Mouse (Mus musculus) erythroblast, adult 5-6 weeks (primary cell): ENCODE data around the gene Zfp423. TPM values are rescaled to one million over a fixed set of nuclear protein-coding genes. Genes with fewer than 3 reads are reported as not detected.
"Not testable (repeated sequence)": the region's sequence is repeated elsewhere in the genome, so short reads cannot be mapped to it uniquely, and the experiment has no call there.

Experiments
- ATAC-seq: replicated peaks from 2 replicates; pipeline ENCODE4 v1.8.0; 2016; ENCODE audit warnings: moderate number of reproducible peaks, mild to moderate bottlenecking, moderate TSS enrichment, inconsistent platforms; ENCODE audit not compliant: poor library complexity, low FRiP score, severe bottlenecking
- total RNA-seq, 2 experiments: library from RNA; stranded (forward) in 1 of 2; stranded (reverse) in 1 of 2; fragments of 150-400 nt in 1 of 2; fragments of 200-764, 138-1000 nt in 1 of 2; gene quantifications; 2 replicates each; pipeline versions ENCODE4 v1.2.3 to v1.2.4; 2015 to 2017; ENCODE audit warnings: low replicate concordance in 2 of 2

Gene Zfp423
- total RNA-seq, 2 experiments from 2014 or later, result not detected

DNA sequence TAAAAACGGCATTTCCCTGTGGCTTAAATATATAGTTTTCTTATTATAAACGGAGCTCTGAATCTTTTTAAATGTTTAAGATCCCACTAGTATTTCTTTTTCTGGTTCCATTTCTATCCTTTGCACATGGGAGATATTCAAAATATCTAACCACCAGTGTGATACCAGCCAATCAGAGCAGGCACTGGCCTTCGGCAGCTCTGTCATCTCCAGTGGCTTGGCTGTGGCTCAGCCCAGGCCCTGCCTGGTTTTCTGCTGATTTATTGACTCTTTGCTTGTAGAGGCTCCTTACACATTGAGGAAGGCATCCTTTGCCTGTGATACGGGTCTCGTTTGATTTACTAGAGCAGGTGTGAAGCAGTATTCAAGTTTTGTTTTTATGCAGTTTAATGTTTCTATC, 108.0 kb downstream of the Zfp423 start:
- no peak for ATAC-seq

- ATAC-seq, result no peak
Measured at GRCm38 (mm10) chr8:87848836-87849235, 110.6 kb downstream of the Zfp423 start.

DNA sequence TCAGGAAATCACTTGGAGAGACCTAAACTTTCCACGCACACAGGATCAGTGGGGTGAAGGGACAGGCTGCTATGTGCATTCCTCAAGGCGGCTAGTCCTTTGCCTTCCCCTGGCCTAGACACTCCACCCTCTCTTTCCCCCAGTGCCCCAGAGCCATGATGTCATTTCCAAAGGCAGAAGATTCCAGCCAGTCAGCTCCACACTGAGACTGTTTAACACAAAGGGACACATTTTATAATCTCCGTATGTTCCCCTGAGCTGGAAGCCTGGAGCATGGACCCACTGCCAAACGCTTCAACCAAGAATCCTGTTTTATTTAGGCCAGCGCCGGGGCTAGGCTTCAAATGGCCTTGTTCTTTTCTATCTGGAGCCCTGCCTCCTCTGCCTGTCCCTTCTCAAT, 111.6 kb downstream of the Zfp423 start:
- no peak for ATAC-seq

GRCm38 (mm10) chr8:87842096-87842495, 117.3 kb downstream of the Zfp423 start:
- ATAC-seq, result not testable (repeated sequence)

- ATAC-seq, result no peak
Measured at GRCm38 (mm10) chr8:87837266-87837665, 122.1 kb downstream of the Zfp423 start.

GRCm38 (mm10) chr8:87836866-87837265, 122.5 kb downstream of the Zfp423 start:
- ATAC-seq, result no peak

GRCm38 (mm10) chr8:87835924-87836323, 123.5 kb downstream of the Zfp423 start:
- ATAC-seq, result no peak

- no peak for ATAC-seq
Measured at GRCm38 (mm10) chr8:87835411-87835821, 124.0 kb downstream of the Zfp423 start.

DNA sequence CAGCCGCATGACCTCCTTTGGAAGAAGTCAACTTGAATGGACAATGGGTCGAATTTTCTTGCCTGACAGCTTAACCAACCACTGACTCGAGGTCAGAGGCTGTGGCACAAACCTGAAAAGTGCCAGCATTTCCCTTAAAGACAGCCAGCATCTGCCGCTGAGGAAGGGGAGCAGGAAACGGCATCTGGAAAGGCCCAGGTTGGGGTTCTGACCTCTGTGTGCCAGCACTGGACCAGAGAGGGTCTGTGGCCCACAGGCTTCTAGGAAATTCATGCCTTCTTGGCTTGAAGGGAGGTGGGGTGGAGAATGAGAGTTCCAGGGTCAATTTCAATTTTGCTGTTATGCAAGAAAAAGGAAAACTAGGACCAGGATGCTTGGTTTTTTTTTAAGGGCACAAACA, 124.7 kb downstream of the Zfp423 start:
- no peak for ATAC-seq

GRCm38 (mm10) chr8:87833841-87834620, 125.4 kb downstream of the Zfp423 start:
- no peak for ATAC-seq

DNA sequence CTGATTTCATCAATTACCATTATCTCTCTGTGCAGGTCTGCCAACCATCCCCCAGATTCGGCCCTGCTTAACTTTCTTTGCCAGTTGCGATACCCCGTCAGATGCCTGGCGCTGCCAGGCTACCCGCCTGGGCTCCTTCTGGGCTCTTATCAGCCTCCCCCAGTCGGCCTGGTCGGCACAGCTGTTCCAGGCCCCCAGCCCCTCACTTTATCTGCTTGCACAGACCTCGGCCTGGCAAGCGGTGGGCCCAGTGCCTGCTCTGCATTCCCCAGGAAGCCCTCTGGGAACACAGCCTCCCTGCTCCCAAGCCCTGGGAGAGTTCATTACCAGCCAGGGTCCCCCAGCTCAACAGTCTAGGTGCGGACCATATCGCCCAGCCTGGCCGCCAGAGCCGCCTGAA, 126.1 kb downstream of the Zfp423 start:
- ATAC-seq, result no peak

DNA sequence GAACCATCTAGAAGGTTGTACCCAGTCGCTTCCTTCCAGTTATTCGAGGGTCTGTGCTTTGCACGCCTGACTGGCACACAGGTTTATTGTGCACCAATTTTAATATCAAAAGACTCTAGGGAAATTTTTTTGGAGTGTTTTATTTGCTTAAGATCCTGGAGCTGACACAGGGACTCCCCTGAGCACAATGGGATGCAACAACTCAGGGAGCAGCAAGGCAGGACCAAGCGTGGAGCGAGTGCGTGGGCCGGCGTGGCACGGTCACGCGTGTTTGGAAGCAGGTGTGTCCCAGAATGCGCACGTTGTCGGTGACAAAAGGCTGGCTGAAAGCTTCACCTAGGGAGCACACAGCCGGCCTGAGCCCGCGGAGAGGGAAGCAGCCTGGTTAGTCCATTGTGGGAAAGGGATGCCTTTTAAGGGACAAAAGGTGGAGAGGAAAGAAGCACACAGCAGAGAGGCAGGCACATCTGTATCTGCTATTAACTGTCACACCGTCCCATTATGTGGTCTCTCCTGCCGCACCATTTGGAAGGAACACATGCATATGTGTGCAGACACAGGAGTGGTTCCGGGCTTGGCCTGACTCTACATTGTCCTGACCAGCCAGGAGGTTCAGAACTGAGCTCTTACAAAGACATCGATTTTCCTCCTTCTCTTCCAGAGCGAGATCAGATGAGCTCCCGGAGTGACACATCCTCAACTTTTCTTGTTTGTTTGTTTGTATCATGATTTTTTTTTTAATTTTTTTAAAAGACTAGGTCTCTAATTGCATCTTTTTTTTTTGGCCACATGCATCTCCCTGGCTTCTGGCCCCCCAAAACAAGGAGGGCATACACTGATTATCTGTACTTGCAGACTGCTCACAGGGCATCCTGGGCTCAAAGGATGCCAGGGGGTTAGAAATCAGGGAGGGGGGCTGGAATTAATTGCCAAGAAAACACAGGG, 126.7 kb downstream of the Zfp423 start:
- ATAC-seq, result no peak

DNA sequence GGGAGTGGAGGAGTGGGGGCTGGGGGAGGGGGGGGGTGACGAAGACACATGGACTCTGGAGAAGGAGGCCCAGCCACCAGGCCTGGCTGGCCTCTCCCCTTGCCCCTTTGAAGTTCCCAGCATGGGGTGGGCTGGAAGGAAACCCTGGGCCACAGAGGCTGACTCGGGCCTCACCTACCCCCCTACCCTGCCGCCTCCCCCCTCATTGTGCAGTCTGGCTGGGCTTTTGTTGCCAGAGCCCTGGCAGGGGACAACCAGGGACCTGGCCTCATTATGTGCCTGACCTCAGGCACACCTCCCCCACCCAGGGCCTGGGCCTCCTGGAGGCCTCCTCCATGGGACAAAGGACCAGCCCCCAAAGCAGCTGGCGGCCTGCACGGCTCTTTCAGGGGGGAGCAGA, 127.8 kb downstream of the Zfp423 start:
- ATAC-seq, result no peak

GRCm38 (mm10) chr8:87831116-87831515, 128.3 kb downstream of the Zfp423 start:
- no peak for ATAC-seq

DNA sequence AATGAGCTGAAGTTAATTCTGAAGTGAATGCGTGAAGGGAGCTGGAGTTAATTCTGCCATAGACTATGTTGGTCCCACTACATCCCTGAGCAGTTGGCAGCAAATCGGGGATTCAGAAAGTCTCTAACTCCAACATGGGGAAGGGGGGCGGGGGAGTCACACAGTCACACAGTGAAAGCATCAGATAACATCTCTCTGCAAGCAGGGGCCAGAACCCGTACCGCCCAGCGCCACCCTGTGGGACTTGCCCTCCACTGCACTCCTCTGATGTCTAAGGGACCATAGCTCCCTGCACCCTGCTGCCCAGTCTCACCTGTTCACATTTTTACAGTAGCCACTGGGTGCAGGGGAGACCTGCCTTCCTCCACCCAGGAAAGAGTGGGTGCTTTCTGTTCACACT, 129.2 kb downstream of the Zfp423 start:
- ATAC-seq, result no peak

- no peak for ATAC-seq
Measured at GRCm38 (mm10) chr8:87826013-87826660, 133.3 kb downstream of the Zfp423 start.

- ATAC-seq, result no peak
Measured at GRCm38 (mm10) chr8:87823172-87823571, 136.2 kb downstream of the Zfp423 start.

- ATAC-seq, result no peak
Measured at GRCm38 (mm10) chr8:87822690-87823089, 136.7 kb downstream of the Zfp423 start.

DNA sequence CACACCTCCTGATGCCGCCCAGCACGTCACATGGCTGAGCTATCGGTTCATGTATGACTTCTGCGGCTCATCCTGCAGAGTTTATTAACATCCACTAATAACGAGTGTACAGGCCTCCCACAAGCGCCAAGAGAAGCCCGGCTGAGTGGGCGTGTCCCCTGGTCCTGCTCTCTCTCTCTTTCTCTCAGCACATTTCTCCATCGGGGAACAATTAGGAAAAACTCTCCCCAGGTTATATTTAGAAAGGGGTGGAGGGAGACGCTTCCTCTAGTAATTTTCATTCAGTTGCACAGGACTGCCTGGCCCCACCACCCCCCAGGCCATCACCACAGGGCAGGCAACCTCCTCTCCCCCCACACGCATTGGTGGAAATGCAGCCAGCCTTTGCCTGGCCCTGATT, 137.2 kb downstream of the Zfp423 start:
- no peak for ATAC-seq

GRCm38 (mm10) chr8:87821655-87822054, 137.7 kb downstream of the Zfp423 start:
- no peak for ATAC-seq
